Mouse (Mus musculus): ENCODE results near the gene Zfp473. TPM values are rescaled to one million over a fixed set of nuclear protein-coding genes. Genes with fewer than 3 reads are reported as not detected.
"Not testable (repeated sequence)": the region's sequence is repeated elsewhere in the genome, so short reads cannot be mapped to it uniquely, and the experiment has no call there.

The Zfp473 gene
- polyA plus RNA-seq (2014; fragmentation: Nextera tagmentation; extraction: Ambion mirVana), result 2.7 TPM in 2 replicates

- H3K9ac ChIP-seq (ENCODE audit: low read depth, low read length); H3K27ac ChIP-seq (ENCODE audit: low read depth, low read length): not testable (repeated sequence)
- WGBS, result 79% methylated on average over 1 of the region's 1 CpGs
Measured at GRCm38 (mm10) chr7:44750950-44751349, at the start of gene Zfp473. Gene Zfp473, minus strand, starts transcription at chr7:44751050.

GRCm38 (mm10) chr7:44792781-44793180, 41.9 kb upstream of the Zfp473 start:
- no peaks in the 10 kb centered on the region for H3K27me3 ChIP-seq (replicated peaks; ENCODE audit: control insufficient read depth, insufficient read depth, low read length)
- no peak overlapping the region for H3K4me3 ChIP-seq (ENCODE audit: low read depth, low read length)
- H3K4me1 ChIP-seq (replicated peaks; ENCODE audit: control insufficient read depth, insufficient read depth, low read length), result no peaks in the 10 kb centered on the region
- no peak overlapping the region for H3K4me2 ChIP-seq
- WGBS, result 82% methylated on average over 6 of the region's 6 CpGs
- no peak overlapping the region for H3K9ac ChIP-seq (ENCODE audit: low read depth, low read length)
- no peaks in the 10 kb centered on the region; the same call in none of the 2 replicates for H3K9me3 ChIP-seq (ENCODE audit: control insufficient read depth, low read length)
- no peak for DNase-seq (ENCODE audit: low spot score)
- ATAC-seq (replicated peaks; ENCODE audit: low FRiP score), result no peak
- H3K36me3 ChIP-seq (ENCODE audit: control insufficient read depth, insufficient read depth, low read length), result no peaks in the 10 kb centered on the region
- H3K27ac ChIP-seq (ENCODE audit: low read depth, low read length), result no peak overlapping the region

More at GRCm38 (mm10) chr7:44750950-44751349, at the start of gene Zfp473:
- not testable (repeated sequence) for H3K4me2 ChIP-seq; H3K4me3 ChIP-seq (ENCODE audit: low read depth, low read length); ATAC-seq (replicated peaks; ENCODE audit: low FRiP score); DNase-seq (ENCODE audit: low spot score); H3K9me3 ChIP-seq (ENCODE audit: control insufficient read depth, low read length); H3K27me3 ChIP-seq (replicated peaks; ENCODE audit: control insufficient read depth, insufficient read depth, low read length)
- Histone ChIP-seq H3K36me3 (ENCODE audit: control insufficient read depth, insufficient read depth, low read length) (peaks cover 21% of the 10 kb centered on the region), H3K4me1 (replicated peaks; ENCODE audit: control insufficient read depth, insufficient read depth, low read length) (peaks cover 10% of the 10 kb centered on the region; the same call in 1 of the 2 replicates)

- DNase-seq (ENCODE audit: low spot score) (no peak), ATAC-seq (replicated peaks; ENCODE audit: low FRiP score) (no peak)
- no peak overlapping the region for H3K4me2 ChIP-seq
- no peak overlapping the region for H3K9ac ChIP-seq (ENCODE audit: low read depth, low read length)
- no peak overlapping the region for H3K4me3 ChIP-seq (ENCODE audit: low read depth, low read length)
- 51% methylated on average over 4 of the region's 4 CpGs for WGBS
- no peaks in the 10 kb centered on the region for H3K4me1 ChIP-seq (replicated peaks; ENCODE audit: control insufficient read depth, insufficient read depth, low read length)
- no peaks in the 10 kb centered on the region for H3K9me3 ChIP-seq (ENCODE audit: control insufficient read depth, low read length)
- no peaks in the 10 kb centered on the region for H3K27me3 ChIP-seq (replicated peaks; ENCODE audit: control insufficient read depth, insufficient read depth, low read length)
- H3K36me3 ChIP-seq (ENCODE audit: control insufficient read depth, insufficient read depth, low read length), result no peaks in the 10 kb centered on the region
- no peak overlapping the region for H3K27ac ChIP-seq (ENCODE audit: low read depth, low read length)
Measured at GRCm38 (mm10) chr7:44790066-44790465, 39.2 kb upstream of the Zfp473 start.

- Histone ChIP-seq H3K9ac (ENCODE audit: low read depth, low read length) (no peak overlapping the region), H3K4me3 (ENCODE audit: low read depth, low read length) (no peak overlapping the region), H3K27ac (ENCODE audit: low read depth, low read length) (no peak overlapping the region), H3K36me3 (ENCODE audit: control insufficient read depth, insufficient read depth, low read length) (no peaks in the 10 kb centered on the region), H3K4me1 (replicated peaks; ENCODE audit: control insufficient read depth, insufficient read depth, low read length) (no peaks in the 10 kb centered on the region), H3K4me2 (no peak overlapping the region), H3K27me3 (replicated peaks; ENCODE audit: control insufficient read depth, insufficient read depth, low read length) (no peaks in the 10 kb centered on the region), H3K9me3 (ENCODE audit: control insufficient read depth, low read length) (no peaks in the 10 kb centered on the region)
- ATAC-seq (replicated peaks; ENCODE audit: low FRiP score), result no peak
- DNase-seq (ENCODE audit: low spot score), result no peak
- 68% methylated on average over 3 of the region's 3 CpGs for WGBS
Measured at GRCm38 (mm10) chr7:44789531-44789930, 38.7 kb upstream of the Zfp473 start.

- H3K27ac ChIP-seq (ENCODE audit: low read depth, low read length), result no peak overlapping the region
- no peaks in the 10 kb centered on the region; the same call in 1 of the 2 replicates for H3K36me3 ChIP-seq (ENCODE audit: control insufficient read depth, insufficient read depth, low read length)
- H3K27me3 ChIP-seq (replicated peaks; ENCODE audit: control insufficient read depth, insufficient read depth, low read length), result no peaks in the 10 kb centered on the region
- WGBS, result 78% methylated on average over 8 of the region's 8 CpGs
- H3K4me2 ChIP-seq, result no peak overlapping the region
- no peak for ATAC-seq (replicated peaks; ENCODE audit: low FRiP score)
- no peak overlapping the region for H3K9ac ChIP-seq (ENCODE audit: low read depth, low read length)
- H3K9me3 ChIP-seq (ENCODE audit: control insufficient read depth, low read length), result no peaks in the 10 kb centered on the region
- no peaks in the 10 kb centered on the region for H3K4me1 ChIP-seq (replicated peaks; ENCODE audit: control insufficient read depth, insufficient read depth, low read length)
- H3K4me3 ChIP-seq (ENCODE audit: low read depth, low read length), result no peak overlapping the region
- DNase-seq (ENCODE audit: low spot score), result no peak
Measured at GRCm38 (mm10) chr7:44780101-44780500, 29.3 kb upstream of the Zfp473 start.

GRCm38 (mm10) chr7:44776849-44777498, 26.1 kb upstream of the Zfp473 start:
- ATAC-seq (replicated peaks; ENCODE audit: low FRiP score), result no peak

GRCm38 (mm10) chr7:44772591-44773204, 21.8 kb upstream of the Zfp473 start:
- peak; percentile 97 for ATAC-seq (replicated peaks; ENCODE audit: low FRiP score)
- Histone ChIP-seq H3K4me3 (ENCODE audit: low read depth, low read length) (no peak overlapping the region), H3K27ac (ENCODE audit: low read depth, low read length) (no peak overlapping the region; the same call in 1 of the 2 replicates), H3K4me2 (peak overlapping the region; percentile 21; the same call in 1 of the 2 replicates), H3K9ac (ENCODE audit: low read depth, low read length) (no peak overlapping the region), H3K36me3 (ENCODE audit: control insufficient read depth, insufficient read depth, low read length) (peaks cover 11% of the 10 kb centered on the region; the same call in 1 of the 2 replicates), H3K27me3 (replicated peaks; ENCODE audit: control insufficient read depth, insufficient read depth, low read length) (no peaks in the 10 kb centered on the region), H3K4me1 (replicated peaks; ENCODE audit: control insufficient read depth, insufficient read depth, low read length) (peaks cover 21% of the 10 kb centered on the region), H3K9me3 (ENCODE audit: control insufficient read depth, low read length) (no peaks in the 10 kb centered on the region)
- 68% methylated on average over 8 of the region's 8 CpGs for WGBS
- peak; percentile 46 for DNase-seq (ENCODE audit: low spot score)

More at GRCm38 (mm10) chr7:44776849-44777498, 26.1 kb upstream of the Zfp473 start:
- peaks cover 10% of the 10 kb centered on the region for H3K4me1 ChIP-seq (replicated peaks; ENCODE audit: control insufficient read depth, insufficient read depth, low read length)
- no peak overlapping the region for H3K9ac ChIP-seq (ENCODE audit: low read depth, low read length)
- no peak for DNase-seq (ENCODE audit: low spot score)
- H3K27ac ChIP-seq (ENCODE audit: low read depth, low read length), result no peak overlapping the region
- peaks cover 5% of the 10 kb centered on the region; the same call in 1 of the 2 replicates for H3K36me3 ChIP-seq (ENCODE audit: control insufficient read depth, insufficient read depth, low read length)
- no peaks in the 10 kb centered on the region for H3K27me3 ChIP-seq (replicated peaks; ENCODE audit: control insufficient read depth, insufficient read depth, low read length)
- no peaks in the 10 kb centered on the region for H3K9me3 ChIP-seq (ENCODE audit: control insufficient read depth, low read length)
- no peak overlapping the region for H3K4me2 ChIP-seq
- 87% methylated on average over 9 of the region's 9 CpGs for WGBS
- no peak overlapping the region for H3K4me3 ChIP-seq (ENCODE audit: low read depth, low read length)

- H3K36me3 ChIP-seq (ENCODE audit: control insufficient read depth, insufficient read depth, low read length), result peaks cover 21% of the 10 kb centered on the region; the same call in 1 of the 2 replicates
- no peak overlapping the region for H3K9ac ChIP-seq (ENCODE audit: low read depth, low read length)
- H3K4me2 ChIP-seq, result no peak overlapping the region
- ATAC-seq (replicated peaks; ENCODE audit: low FRiP score) (no peak), DNase-seq (ENCODE audit: low spot score) (peak; percentile 73)
- WGBS, result 20% methylated on average over 6 of the region's 6 CpGs
- no peak overlapping the region for H3K27ac ChIP-seq (ENCODE audit: low read depth, low read length)
- no peaks in the 10 kb centered on the region for H3K27me3 ChIP-seq (replicated peaks; ENCODE audit: control insufficient read depth, insufficient read depth, low read length)
- no peak overlapping the region for H3K4me3 ChIP-seq (ENCODE audit: low read depth, low read length)
- H3K9me3 ChIP-seq (ENCODE audit: control insufficient read depth, low read length), result no peaks in the 10 kb centered on the region
- H3K4me1 ChIP-seq (replicated peaks; ENCODE audit: control insufficient read depth, insufficient read depth, low read length), result peaks cover 23% of the 10 kb centered on the region
Measured at GRCm38 (mm10) chr7:44770046-44770578, 19.3 kb upstream of the Zfp473 start.
